Mouse (Mus musculus) lung, postnatal 0 days (tissue): Measurements from ENCODE around the gene Arih2.

Experiments used
- CTCF ChIP-seq: IDR thresholded peaks from 2 replicates; pipeline ENCODE4 v1.5.1; 2016; ENCODE audit warnings: antibody characterized with exemption, mild to moderate bottlenecking
- EP300 ChIP-seq: IDR thresholded peaks from 2 replicates; pipeline ENCODE4 v1.6.1; 2016; ENCODE audit warnings: antibody characterized with exemption, mild to moderate bottlenecking, control low read depth

DNA sequence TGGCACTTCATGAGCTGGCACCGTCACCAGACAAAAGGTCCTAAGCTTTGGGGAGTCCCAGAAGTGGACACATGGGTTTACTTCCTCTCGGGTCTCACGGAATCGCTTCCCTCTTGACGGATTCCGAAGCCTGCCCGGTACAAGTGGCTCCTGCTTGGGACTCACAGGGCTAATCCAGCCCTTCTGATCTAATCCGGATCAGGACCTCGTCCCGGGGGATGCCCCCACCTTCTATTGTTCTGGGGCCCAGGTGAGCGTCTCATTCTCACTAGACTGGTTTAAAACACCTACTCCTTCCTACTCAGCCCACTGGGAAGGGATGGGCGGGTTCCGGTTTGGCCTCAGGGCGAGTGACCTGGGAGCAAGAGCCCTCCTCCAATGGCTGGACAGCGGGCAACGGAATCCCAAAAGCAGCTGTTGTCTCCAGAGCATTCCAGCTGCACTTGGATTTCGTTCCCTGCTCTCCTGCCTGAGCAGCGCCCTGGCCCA, 81.2 kb downstream of the Arih2 start:
- no peak for TF ChIP-seq CTCF
- no peak for TF ChIP-seq EP300
